Mouse (Mus musculus) brain, adult 2 months (tissue): ENCODE results near the gene Lgmn.

ENCODE experiments used
- DNase-seq: peaks from one replicate; pipeline ENCODE4 v3.0.0; 2011; ENCODE audit warnings: low read depth, low spot score

The Lgmn gene

GRCm38 (mm10) chr12:102439632-102440023 is at the start of gene Lgmn:
TSS of gene Lgmn (minus strand) at chr12:102439813.
- peak; percentile 100 for DNase-seq

DNA sequence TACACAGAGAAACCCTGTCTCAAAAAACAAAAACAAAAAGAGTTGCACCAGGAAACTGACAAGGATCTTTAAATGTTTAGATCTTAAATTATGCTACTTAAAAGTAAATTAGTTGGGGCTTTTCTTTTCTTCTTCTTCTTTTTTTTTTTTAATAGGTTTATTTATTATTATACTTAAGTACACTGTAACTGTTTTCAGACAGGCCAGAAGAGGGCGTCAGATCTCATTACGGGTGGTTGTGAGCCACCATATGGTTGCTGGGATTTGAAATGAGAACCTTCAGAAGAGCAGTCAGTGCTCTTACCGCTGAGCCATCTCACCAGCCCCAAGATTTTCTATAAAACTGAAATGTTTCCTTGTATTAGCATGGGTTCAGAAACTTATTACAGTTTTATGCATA is 45.3 kb upstream of the Lgmn start:
- no peak for DNase-seq

DNA sequence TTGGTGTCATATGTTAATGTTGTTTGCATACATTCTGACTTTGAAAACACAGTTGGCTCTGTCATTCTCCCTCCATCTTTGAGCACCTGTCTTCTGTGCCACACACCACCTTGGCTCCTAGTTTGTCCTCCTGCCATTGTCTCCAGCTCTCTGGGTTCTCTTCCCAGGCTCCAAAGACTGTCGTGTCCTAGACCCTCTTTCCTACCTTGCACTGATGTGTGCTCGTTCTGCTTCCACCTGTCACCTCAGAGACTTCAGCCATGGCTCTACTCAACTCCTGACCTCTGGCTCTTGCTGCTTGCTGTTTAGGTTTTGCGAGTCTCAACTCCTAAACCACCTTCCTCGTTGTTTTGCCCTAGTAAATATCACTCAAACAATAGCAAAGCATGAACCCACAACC is 40.9 kb upstream of the Lgmn start:
- no peak for DNase-seq

DNA sequence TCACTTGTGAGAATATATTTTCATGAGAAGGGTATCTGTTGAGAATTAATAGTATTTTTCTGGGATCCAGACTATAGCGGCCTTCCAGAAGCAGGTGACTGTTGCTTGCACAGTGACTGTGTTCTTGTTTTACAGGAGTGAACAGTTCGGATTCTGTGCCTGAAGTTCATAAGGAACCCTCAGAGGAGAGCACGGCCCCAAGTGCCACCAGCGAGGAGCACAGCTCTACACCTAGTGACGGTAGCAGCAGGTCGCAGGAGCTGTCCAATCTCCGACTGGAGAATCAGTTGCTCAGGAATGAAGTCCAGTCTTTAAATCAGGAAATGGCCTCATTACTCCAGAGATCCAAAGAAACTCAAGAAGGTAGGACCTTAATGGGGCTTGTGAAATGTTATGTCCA is 34.8 kb upstream of the Lgmn start:
- no peak for DNase-seq

- DNase-seq, result peak; percentile 98
These were observed 29.5 kb upstream of the Lgmn start, which contains the start of gene Golga5 for GRCm38 (mm10) chr12:102468894-102469764. TSS of gene Golga5 (plus strand) at chr12:102469135.

GRCm38 (mm10) chr12:102468136-102468535 is 28.5 kb upstream of the Lgmn start:
- DNase-seq, result peak; percentile 30

- DNase-seq, result no peak
These were observed 25.0 kb upstream of the Lgmn start for GRCm38 (mm10) chr12:102464650-102465049.

DNA sequence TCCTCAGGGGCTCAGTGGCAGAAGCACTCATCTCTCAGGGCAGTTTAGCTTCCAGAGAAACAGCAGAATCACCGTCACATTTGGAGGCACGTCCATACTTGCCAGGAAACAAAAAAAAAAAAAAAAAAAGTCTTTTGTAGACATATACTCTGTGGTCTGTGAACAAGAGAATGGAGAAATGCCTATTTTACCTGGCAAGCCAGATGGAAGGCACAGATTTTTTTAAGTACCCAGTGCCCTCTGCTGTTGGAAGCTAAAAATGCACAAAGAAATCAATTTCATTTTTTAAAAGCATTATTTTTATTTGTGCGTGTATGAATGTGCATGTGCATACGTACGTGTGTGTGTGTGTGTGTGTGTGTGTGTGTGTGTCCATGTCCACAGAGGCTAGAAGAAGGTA is 21.6 kb upstream of the Lgmn start:
- peak; percentile 59 for DNase-seq

DNA sequence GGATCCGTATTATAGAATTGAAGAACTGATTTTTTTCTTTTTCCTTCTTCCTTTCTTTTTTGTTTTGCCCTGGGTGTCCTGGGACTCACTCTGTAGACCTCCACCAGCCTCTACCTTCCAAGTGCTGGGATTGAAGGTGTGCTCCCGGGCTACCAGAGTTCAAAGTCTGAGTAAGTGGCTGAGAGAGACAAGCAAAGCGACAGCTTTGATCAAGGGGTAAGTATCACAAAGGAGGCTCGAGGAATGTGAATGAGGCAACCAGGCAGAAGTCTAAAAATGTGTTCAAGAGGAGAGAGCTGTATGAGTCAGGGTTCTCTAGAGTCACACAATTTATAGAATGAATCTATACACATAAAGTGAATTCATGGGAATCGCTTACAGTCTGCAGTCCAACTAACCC is 20.4 kb upstream of the Lgmn start:
- no peak for DNase-seq

DNA sequence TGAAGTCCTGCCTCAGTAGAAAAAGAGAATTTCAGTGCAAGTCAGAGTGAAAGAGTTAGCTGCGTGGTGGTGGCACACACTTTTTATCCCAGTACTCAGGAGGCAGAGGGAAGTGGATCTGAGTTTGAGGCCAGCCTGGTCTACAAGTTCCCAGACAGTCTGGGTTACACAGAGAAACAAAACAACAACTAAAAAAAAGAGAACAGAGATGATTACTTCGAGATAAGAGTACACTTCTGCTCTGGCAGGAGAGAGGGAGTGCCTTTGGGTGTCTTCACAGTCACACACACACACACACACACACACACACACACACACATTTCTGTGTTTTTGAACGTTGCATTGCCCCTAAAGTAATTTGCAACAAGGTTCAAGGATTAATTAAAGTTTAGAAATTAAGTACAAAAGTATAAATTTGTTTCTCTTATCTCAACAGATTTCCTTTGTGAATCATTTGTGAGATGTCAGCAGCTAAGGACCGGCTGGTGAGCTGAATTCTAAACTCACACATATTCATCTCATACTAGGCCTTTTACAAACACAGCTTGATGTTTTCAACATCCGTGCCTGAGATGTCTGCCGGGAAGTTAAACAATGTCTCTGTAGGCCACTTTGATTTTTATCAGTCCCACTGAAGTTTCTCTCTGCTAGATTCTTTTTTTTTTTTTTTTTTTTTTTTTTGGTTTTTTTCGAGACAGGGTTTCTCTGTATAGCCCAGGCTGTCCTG is 17.0 kb upstream of the Lgmn start:
- no peak for DNase-seq

DNA sequence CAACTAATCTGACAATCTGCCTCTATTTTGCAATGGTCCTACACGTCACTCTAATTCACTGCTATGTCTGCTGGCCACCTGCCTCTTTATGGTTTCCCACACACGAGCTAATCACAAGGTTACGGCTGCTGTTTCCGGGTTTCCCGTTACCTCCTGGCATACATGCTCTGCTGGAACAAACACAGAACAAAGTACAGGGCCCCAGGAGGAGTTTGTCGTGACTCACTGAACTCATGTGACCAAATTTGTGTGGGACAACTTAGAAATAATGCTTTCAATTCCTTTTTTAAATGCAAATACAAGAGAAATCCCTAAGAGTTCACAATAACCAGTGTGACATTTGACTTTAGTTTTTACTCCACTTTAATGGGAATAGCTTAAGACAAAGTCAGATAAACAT is 14.0 kb upstream of the Lgmn start:
- DNase-seq, result no peak

GRCm38 (mm10) chr12:102451126-102451851 is 11.7 kb upstream of the Lgmn start:
- peak; percentile 58 for DNase-seq

- no peak for DNase-seq
These were observed 10.8 kb upstream of the Lgmn start for GRCm38 (mm10) chr12:102450437-102450836.

DNA sequence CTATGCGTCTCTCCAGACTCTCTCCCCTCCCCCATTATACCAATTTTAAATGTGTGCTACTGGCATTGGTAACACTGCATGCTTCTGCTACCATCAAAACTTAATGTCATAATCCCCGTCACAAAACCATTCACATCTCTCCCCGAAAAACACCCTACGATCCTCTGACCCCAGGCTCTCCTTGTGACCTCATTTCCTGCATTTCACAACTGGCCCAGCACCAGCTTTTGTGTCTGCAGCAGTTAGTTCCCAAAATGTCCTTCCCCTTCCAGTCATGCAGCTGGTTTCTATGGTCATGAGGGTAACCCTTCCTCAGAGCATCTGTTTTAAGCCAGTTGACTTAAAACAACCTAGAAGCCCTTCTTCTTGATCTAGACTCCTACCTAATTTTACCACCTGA is 5.8 kb upstream of the Lgmn start:
- DNase-seq, result peak; percentile 57

- DNase-seq, result no peak
These were observed 4.1 kb upstream of the Lgmn start for GRCm38 (mm10) chr12:102443676-102444075.

GRCm38 (mm10) chr12:102442639-102443038 is 3.0 kb upstream of the Lgmn start:
- DNase-seq, result peak; percentile 48

GRCm38 (mm10) chr12:102441141-102441540 is 1.5 kb upstream of the Lgmn start:
- DNase-seq, result no peak

GRCm38 (mm10) chr12:102440551-102440950 is 938 bp upstream of the Lgmn start:
- no peak for DNase-seq

GRCm38 (mm10) chr12:102438983-102439631 is 506 bp downstream of the Lgmn start:
- no peak for DNase-seq

GRCm38 (mm10) chr12:102437952-102438351 is 1.7 kb downstream of the Lgmn start:
- DNase-seq, result peak; percentile 69

GRCm38 (mm10) chr12:102436939-102437526 is 2.6 kb downstream of the Lgmn start:
- no peak for DNase-seq
